Comparison of ENCODE assay signal across 8 mouse cellular contexts in the genomic region with DNA sequence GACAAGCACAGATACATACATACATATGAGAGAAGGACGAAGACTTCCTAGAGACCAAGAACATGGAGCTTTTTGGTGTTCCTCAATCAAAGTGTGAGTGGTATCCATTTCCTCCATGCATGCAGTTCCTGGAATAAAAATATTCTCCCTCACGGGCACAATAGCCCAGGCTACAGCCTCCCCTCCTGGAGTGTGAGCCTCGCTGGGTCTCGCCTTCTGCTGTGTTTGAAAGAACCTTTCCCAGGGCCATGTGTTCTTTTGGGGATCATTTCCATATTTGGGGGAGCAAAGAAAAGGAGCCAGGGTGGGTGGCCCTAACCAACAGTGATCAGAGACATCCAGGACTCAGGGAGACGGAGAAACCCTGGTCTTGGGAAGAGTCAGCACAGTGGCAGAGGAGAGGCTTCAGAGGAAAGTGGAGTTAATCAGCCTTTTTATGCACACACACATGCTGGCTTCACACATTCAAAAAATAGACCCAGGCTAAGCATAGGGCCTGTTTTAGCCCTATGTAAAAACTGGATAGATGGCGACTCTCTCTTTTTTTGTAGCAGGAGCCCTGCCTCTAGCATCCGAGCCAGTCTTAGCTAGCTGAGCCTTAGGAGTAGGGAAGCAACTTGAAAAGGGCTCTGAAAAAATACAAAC. TPM values are rescaled to one million over a fixed set of nuclear protein-coding genes. Genes with fewer than 3 reads are reported as not detected.
DNase-seq lines count a peak whose midpoint lies in the region; ATAC-seq and TF ChIP-seq lines count a peak whose summit lies in the region.

No protein-coding gene starts in this region.

- no peaks in the 10 kb centered on the region for H3K27me3 ChIP-seq in MEL (ENCODE audit: control insufficient read depth in 1 of 2, insufficient read depth in 2 of 2, low read length in 2 of 2)
- no peaks in the 10 kb centered on the region for H3K27me3 ChIP-seq in forebrain, embryonic 16.5 days (replicated peaks; ENCODE audit: control insufficient read depth, insufficient read depth, low read length)
- no peaks in the 10 kb centered on the region for H3K27me3 ChIP-seq in liver, embryonic 16.5 days (ENCODE audit: control insufficient read depth, insufficient read depth, low read depth, low read length)

- WGBS in forebrain, embryonic 16.5 days: 41% methylated on average over 7 of the region's 7 CpGs
- WGBS in liver, embryonic 16.5 days (ENCODE audit: insufficient replicate concordance): 55% methylated on average over 7 of the region's 7 CpGs

- TF ChIP-seq EP300 in MEL (IDR thresholded peaks at IDR 0.05; ENCODE audit: low read depth in 1 of 2, low read length in 2 of 2): no peak

- peak; percentile 67 for ATAC-seq in forebrain, embryonic 16.5 days
- no peak for ATAC-seq in liver, embryonic 16.5 days (ENCODE audit: low read depth)

- H3K9me3 ChIP-seq in MEL (replicated peaks; ENCODE audit: insufficient read depth, low read length): no peaks in the 10 kb centered on the region
- H3K9me3 ChIP-seq in forebrain, embryonic 16.5 days (ENCODE audit: control insufficient read depth, low read length): no peaks in the 10 kb centered on the region
- H3K9me3 ChIP-seq in liver, embryonic 16.5 days (replicated peaks; ENCODE audit: control insufficient read depth, low read length): no peaks in the 10 kb centered on the region

- intact Hi-C loops in gastrocnemius, adult 2 months (cut with DNase I): no loop called here
- intact Hi-C loops in gastrocnemius, postnatal 36 days (cut with DNase I): no loop called here

- no peak for DNase-seq in gastrocnemius, adult 2 months
- no peak for DNase-seq in gastrocnemius, postnatal 36 days
- no peak for DNase-seq in MEL (ENCODE audit: low read depth, low spot score)
- no peak for DNase-seq in testis, postnatal 14 days (ENCODE audit: low spot score)
- DNase-seq in ovary, postnatal 36 days (ENCODE audit: low spot score): no peak
- DNase-seq in adrenal gland, adult 18-20 months (ENCODE audit: low spot score in 2 of 2): no peak

- TF ChIP-seq RAD21 in MEL (IDR thresholded peaks at IDR 0.05; ENCODE audit: low read depth, low read length): no peak

- peak overlapping the region; percentile 91 for H3K9ac ChIP-seq in MEL (ENCODE audit: control insufficient read depth, low read depth, low read length, poor library complexity, severe bottlenecking)
- H3K9ac ChIP-seq in forebrain, embryonic 16.5 days (replicated peaks; ENCODE audit: low read depth, low read length): 0 out of 2 replicates have a peak overlapping the region, but pooled peaks have one; percentile 7
- H3K9ac ChIP-seq in liver, embryonic 16.5 days (ENCODE audit: low read depth, low read length): no peak overlapping the region

- peak overlapping the region; percentile 67 for H3K4me3 ChIP-seq in gastrocnemius, adult 2 months
- H3K4me3 ChIP-seq in MEL (ENCODE audit: control insufficient read depth in 1 of 2, insufficient read depth in 1 of 2, low read depth in 2 of 2, low read length in 2 of 2): peak overlapping the region; percentile 34 to 85; a peak in 1 of 4 replicates
- H3K4me3 ChIP-seq in forebrain, embryonic 16.5 days (replicated peaks; ENCODE audit: low read length): no peak overlapping the region
- no peak overlapping the region for H3K4me3 ChIP-seq in liver, embryonic 16.5 days (ENCODE audit: low read depth, low read length)

- H3K79me2 ChIP-seq in MEL (ENCODE audit: control insufficient read depth, insufficient read depth, low read length, poor library complexity): peaks cover 3% of the 10 kb centered on the region; the same call in 1 of the 2 replicates

- TF ChIP-seq CTCF in gastrocnemius, adult 2 months (IDR thresholded peaks at IDR 0.05): no peak
- no peak for TF ChIP-seq CTCF in MEL (IDR thresholded peaks at IDR 0.05 in 2 of 3, conservative IDR thresholded peaks at IDR 0.05 in 1 of 3; ENCODE audit: control insufficient read depth in 1 of 3, insufficient read depth in 1 of 3, low read depth in 2 of 3, low read length in 3 of 3, poor library complexity in 1 of 3, severe bottlenecking in 1 of 3)

- peaks cover 0 to 21% of the 10 kb centered on the region in 2 experiments; a peak in 2 of 4 replicates for H3K36me3 ChIP-seq in MEL (ENCODE audit: control insufficient read depth in 1 of 2, insufficient read depth in 2 of 2, low read length in 2 of 2)
- no peaks in the 10 kb centered on the region for H3K36me3 ChIP-seq in forebrain, embryonic 16.5 days (ENCODE audit: control insufficient read depth, insufficient read depth)
- H3K36me3 ChIP-seq in liver, embryonic 16.5 days (ENCODE audit: control insufficient read depth, insufficient read depth): no peaks in the 10 kb centered on the region

- peaks cover 6 to 24% of the 10 kb centered on the region in 2 experiments for H3K4me1 ChIP-seq in MEL (ENCODE audit: control insufficient read depth in 1 of 2, insufficient read depth in 2 of 2, low read length in 2 of 2)
- H3K4me1 ChIP-seq in forebrain, embryonic 16.5 days (replicated peaks; ENCODE audit: control insufficient read depth, insufficient read depth, low read length): peaks cover 20% of the 10 kb centered on the region
- peaks cover 17% of the 10 kb centered on the region for H3K4me1 ChIP-seq in liver, embryonic 16.5 days (ENCODE audit: control insufficient read depth, low read depth, low read length)

- H3K27ac ChIP-seq in gastrocnemius, adult 2 months: peak overlapping the region; percentile 83
- peak overlapping the region; percentile 94 for H3K27ac ChIP-seq in MEL (ENCODE audit: control insufficient read depth, low read depth, low read length)
- peak overlapping the region; percentile 80 for H3K27ac ChIP-seq in forebrain, embryonic 16.5 days (ENCODE audit: low read length)
- H3K27ac ChIP-seq in liver, embryonic 16.5 days (ENCODE audit: low read length): peak overlapping the region; percentile 64

- H3K4me2 ChIP-seq in forebrain, embryonic 16.5 days (ENCODE audit: low read length): peak overlapping the region; percentile 9; the same call in 1 of the 2 replicates
- no peak overlapping the region; the same call in 1 of the 2 replicates for H3K4me2 ChIP-seq in liver, embryonic 16.5 days (ENCODE audit: low read depth, low read length)

- TF ChIP-seq POLR2A in MEL (IDR thresholded peaks at IDR 0.05; ENCODE audit: control insufficient read depth in 1 of 2, insufficient read depth in 1 of 2, low read depth in 1 of 2, low read length in 2 of 2, poor library complexity in 1 of 2): no peak

TF ChIP-seq in MEL, 35 proteins besides CTCF, POLR2A, EP300 and RAD21:
- TF ChIP-seq CHD2 (IDR thresholded peaks at IDR 0.05; ENCODE audit: low read length) (no peak), RCOR1 (IDR thresholded peaks at IDR 0.05; ENCODE audit: low read depth, low read length) (no peak), ZNF384 (IDR thresholded peaks at IDR 0.05; ENCODE audit: low read depth, low read length) (no peak)

RNA-seq across cellular contexts. Expression of a gene that starts 17.1 kb away (rescaled TPM):
- total RNA-seq in gastrocnemius, adult 2 months (2021): 1 to 10 TPM; 2.0 to 2.5 TPM
- total RNA-seq in gastrocnemius, postnatal 36 days (2021): 1 to 10 TPM; 1.9 to 2.6 TPM
- 2.0 and 2.6 TPM in 2 replicates for total RNA-seq in MEL (2012; rRNA removed)
- 1 to 10 TPM in 1 of 2 experiments, not detected in 1; 4.1 TPM for polyA plus RNA-seq in MEL (2012; ENCODE audit: insufficient read depth in 1 of 2, insufficient read length in 2 of 2, low read depth in 1 of 2, low replicate concordance in 2 of 2, missing spikeins in 1 of 2)
- 3.7 and 5.0 TPM in 2 replicates for polyA plus RNA-seq in forebrain, embryonic 16.5 days (2015; fragmentation: Nextera tagmentation; extraction: Ambion mirVana)
- polyA plus RNA-seq in liver, embryonic 16.5 days (2015; fragmentation: Nextera tagmentation; extraction: Ambion mirVana): 0.78 and 0.84 TPM in 2 replicates
- 1 to 10 TPM; 6.4 to 8.2 TPM for total RNA-seq in adrenal gland, adult 18-20 months (2021)

Comparison
In these comparisons a context has a peak if more than half of its experiments do, and no peak if none do; other contexts are left out.
1. H3K4me3 ChIP-seq: peak in gastrocnemius, adult 2 months (single experiment) and MEL (2 of 2); none in forebrain, embryonic 16.5 days (single experiment) and liver, embryonic 16.5 days (single experiment).
2. Peak in every context shown above with its lines, with median percentiles within 50 percentile points of each other: H3K27ac ChIP-seq.